Mouse (Mus musculus): Measurements from ENCODE around the gene Man1c1. TPM values are rescaled to one million over a fixed set of nuclear protein-coding genes. Genes with fewer than 3 reads are reported as not detected.
A peak's percentile ranks its signal among the peaks of the same experiment; 100 is the strongest.

Gene Man1c1
- total RNA-seq, 1 experiment from 2014 or later, result 12.8 TPM

DNA sequence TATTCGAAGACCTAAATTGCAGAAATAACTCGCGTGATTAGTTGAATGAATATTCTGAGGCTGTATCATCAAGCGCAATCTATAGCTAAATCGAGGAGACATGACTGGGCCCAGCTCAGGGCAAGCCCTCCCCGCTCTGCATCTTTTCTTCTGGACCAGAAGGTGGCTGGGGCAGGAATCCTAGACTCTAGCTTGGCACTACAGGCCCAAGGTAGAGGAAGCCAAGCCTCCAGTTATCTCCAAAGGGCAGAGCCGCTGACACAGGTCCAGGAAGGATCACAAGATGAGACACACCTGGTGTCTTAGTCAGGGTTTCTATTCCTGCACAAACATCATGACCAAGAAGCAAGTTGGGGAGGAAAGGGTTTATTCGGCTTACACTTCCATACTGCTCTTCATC is 83.8 kb downstream of the Man1c1 start:
- ATAC-seq (replicated peaks; ENCODE audit: insufficient number of reproducible peaks, low FRiP score, low TSS enrichment, poor library complexity, severe bottlenecking), result no peak

DNA sequence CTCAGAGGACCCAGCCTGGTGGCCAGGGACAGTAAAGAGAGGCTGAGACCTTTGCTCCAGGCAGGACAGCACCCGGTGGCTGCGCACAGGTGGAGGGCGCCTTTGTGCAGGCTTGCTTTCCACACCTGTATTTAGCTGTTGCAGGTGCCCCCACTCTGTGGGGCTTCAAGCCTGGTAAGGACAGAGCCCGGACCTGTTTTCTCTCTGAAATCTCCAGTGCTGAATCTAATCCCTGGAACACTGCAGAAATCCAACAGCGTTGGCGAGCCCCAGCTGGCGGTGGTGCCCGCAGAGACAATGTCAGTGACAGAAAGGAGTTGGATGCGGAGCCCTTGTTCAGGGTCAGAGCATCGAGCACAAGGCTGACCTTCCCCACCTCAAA is 84.6 kb downstream of the Man1c1 start:
- ATAC-seq (replicated peaks; ENCODE audit: insufficient number of reproducible peaks, low FRiP score, low TSS enrichment, poor library complexity, severe bottlenecking), result no peak

DNA sequence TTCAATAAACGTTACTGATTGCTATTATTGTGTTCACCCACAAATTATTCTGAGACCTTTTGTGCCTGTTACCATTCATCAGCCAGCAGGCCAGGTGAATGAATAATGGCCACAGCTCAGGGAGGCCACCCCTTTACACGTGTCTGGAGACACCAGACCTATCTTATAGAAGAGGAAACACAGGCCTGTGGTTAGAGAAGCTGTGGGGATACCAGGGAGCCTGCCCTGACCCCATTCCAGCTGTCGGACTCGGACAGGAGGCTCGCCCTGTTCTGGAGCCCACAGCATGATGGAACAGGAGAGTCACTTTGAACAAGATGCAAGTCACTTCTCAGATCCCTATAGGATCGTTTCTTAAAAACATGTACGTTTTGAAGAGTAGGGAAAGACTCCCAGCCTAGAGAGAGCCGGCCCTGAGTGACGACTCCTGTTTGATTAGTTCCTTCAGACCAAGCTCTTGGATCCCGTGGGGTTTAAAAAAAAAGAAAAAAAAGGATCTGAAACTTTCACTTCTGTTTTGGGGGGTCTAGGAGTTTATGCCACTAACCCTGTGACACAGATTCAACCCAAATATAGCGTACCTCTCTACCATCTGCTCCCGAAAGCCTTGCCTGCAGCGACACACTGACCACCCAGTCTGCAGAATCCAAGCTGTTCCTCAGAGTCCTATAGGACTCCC is 85.1 kb downstream of the Man1c1 start:
- ATAC-seq (replicated peaks; ENCODE audit: insufficient number of reproducible peaks, low FRiP score, low TSS enrichment, poor library complexity, severe bottlenecking), result peak; percentile 44; the same call in 1 of the 2 replicates

DNA sequence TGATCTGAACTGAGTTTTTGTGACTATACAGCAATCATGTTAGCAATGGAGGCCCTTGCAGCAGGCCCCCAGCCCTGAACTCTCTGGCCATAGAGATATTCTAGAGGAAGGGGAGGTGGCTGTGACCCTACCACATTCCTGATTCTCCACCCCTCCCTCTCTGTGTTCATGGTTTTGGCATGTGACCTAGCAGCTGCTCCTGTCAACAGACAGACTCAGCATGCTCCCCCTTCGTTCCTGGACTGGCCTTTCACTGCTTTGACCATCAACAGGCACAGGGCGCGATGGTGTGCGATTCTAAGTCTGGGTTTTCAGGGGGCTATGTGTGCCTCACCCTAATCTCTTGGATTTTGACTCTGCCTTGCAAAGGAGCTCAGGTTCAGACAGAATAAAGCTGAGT is 86.3 kb downstream of the Man1c1 start:
- ATAC-seq (replicated peaks; ENCODE audit: insufficient number of reproducible peaks, low FRiP score, low TSS enrichment, poor library complexity, severe bottlenecking), result no peak

DNA sequence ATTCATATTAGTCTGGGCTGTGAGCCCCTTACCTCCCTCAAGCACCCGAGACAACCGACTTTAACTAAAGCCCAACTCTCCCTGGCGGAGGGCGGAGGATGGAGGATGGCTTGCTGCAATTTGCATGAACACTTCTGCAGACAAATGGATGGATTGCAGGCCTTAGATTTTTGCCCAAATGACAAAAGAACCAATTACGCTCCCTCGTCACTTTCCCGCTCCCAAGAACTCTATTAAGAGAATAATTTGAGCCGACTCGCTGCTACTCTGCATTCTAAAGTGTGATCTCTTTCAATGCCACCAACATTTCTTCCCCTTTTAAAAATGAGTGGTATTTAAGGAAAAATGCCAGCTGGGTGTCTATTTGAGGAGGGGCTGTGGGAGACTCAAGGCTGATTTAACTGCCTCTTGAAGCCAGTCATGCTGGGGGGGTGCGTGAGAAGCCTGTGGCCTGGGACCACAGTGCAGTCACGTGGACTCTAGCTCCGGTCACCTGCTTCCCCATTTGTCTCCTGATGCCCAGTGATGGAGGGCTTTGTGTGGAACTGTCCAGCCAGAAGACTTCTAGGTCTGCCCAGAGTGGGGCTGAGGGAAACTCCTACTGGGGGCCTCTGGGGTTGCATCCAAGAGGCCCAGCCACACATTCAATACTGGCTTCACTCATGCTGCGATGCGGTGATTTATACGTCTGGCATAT is 88.0 kb downstream of the Man1c1 start:
- no peak for ATAC-seq (replicated peaks; ENCODE audit: insufficient number of reproducible peaks, low FRiP score, low TSS enrichment, poor library complexity, severe bottlenecking)

DNA sequence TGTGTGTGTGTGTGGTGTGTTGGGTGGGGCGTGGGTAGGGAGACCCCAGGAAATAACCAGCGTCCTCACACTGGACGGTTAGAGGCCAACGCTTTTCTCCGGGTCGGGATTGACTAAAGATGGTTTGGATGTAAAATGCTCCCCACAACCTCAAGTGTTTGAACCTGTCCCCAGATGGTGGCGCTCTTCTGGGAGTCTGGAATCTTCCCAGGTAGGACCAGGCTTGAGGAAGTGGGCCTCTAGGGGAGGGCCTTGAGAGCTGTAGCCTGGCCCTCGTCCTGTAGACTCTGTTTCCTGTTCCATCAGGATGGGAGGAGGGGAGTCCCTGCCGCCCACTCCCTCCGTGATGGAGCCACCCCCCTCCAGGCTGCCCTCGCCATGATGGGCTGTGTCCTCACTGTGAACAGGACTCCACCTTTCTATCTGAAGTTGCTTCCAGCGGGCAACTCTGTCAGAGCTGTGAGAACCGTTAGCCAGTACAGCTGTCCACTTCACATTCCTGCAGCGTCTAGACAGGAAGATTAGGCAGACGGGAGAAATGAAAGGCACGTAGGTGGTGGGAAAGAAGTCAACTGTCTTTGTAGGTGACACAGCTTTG is 91.9 kb downstream of the Man1c1 start:
- no peak for ATAC-seq (replicated peaks; ENCODE audit: insufficient number of reproducible peaks, low FRiP score, low TSS enrichment, poor library complexity, severe bottlenecking)

DNA sequence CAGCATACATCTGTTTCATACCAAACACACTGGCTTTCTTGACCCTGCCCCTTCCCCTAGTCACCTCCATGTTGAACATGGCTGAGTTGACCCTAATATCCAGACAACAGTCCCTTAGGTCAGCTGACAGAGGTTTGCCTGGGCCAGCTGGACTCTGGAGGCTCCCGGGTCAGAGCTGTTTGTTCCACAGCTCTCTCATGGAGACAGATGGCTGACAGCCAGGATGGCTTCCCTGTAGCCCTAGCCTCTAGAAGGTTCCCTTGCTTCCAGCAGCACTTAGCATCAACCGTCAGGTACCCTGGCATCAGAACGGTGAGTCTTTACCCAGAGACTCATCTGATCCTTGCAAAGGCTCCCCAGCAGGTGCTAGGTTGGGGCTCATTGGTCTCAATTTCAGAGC is 93.5 kb downstream of the Man1c1 start:
- no peak for ATAC-seq (replicated peaks; ENCODE audit: insufficient number of reproducible peaks, low FRiP score, low TSS enrichment, poor library complexity, severe bottlenecking)

DNA sequence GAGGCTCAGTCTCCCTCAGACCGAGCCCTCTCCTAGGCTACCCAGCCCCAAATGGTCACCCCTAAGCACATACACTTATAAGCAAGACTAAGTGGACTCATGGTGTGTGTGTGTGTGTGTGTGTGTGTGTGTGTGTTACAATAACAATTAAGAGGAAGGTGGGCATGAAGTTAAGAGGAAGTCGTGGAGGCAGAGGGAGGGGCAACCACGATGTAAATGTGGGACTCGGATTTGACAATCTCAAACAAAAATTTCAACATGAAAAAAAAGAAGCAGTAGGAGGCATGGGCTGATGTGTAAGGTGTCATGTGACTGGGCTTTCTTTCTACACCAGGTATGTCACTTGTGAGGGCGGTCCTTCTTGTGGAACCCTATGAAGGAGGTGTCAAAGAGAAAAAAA is 96.4 kb downstream of the Man1c1 start:
- ATAC-seq (replicated peaks; ENCODE audit: insufficient number of reproducible peaks, low FRiP score, low TSS enrichment, poor library complexity, severe bottlenecking), result 0 out of 2 replicates have a peak, but pooled peaks have one; percentile 41

DNA sequence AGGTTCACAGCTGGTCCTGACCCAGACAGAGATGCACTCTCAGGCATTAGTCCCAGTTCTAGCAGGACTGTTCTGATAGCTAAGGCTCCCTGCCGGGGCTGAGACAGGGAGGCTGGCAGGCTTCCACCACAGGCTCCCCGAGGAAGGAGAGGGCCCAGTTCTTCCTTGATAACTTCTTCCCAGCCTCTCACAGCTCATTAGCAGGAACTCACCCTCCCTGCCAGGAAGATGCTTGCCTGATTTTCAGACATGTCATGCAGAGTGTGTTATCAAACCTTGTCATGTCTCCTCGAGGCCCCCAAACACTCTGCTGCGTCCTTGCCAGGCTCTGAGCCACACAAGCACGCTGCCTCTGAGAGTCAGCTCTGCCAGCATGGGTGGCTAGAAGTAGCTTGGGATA is 98.0 kb downstream of the Man1c1 start:
- ATAC-seq (replicated peaks; ENCODE audit: insufficient number of reproducible peaks, low FRiP score, low TSS enrichment, poor library complexity, severe bottlenecking), result no peak

DNA sequence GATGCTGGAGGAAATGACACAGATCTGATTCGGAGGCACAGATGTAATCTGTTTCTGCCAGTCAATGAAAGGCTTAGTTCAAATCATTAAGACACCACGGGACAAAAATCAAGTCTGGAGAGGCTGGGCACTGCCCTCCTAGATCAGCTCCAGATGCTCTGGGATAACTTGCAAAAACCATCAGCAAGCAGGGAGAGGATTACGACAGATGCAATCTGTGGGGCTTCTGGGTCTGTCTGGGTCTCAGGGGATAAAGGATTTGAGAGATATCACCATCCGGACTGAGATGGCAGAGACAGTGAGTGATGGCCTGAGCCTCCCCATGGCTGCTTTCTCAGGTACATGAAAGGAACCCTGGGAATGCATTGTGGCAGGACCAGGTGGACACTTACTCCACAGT is 99.6 kb downstream of the Man1c1 start:
- no peak for ATAC-seq (replicated peaks; ENCODE audit: insufficient number of reproducible peaks, low FRiP score, low TSS enrichment, poor library complexity, severe bottlenecking)

DNA sequence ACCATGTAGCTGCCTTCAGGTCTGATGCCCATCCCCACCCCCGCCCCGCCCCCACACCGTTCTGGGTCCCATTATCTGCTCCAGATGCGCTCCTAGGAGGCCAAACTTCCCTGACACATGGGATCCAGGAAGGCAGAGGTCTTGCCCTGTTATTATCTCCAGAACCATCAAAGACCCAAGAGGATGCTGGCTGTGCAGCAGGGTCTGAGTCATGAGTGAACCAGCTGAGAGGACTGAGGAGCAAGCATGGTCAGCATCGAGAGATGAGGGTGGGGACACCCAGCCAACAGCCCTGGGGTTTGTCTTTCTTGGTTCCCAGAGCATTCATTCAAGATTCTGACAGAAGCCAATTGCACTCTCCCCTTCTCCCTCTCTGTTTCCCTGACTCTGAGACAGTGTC is 100.5 kb downstream of the Man1c1 start:
- no peak for ATAC-seq (replicated peaks; ENCODE audit: insufficient number of reproducible peaks, low FRiP score, low TSS enrichment, poor library complexity, severe bottlenecking)

DNA sequence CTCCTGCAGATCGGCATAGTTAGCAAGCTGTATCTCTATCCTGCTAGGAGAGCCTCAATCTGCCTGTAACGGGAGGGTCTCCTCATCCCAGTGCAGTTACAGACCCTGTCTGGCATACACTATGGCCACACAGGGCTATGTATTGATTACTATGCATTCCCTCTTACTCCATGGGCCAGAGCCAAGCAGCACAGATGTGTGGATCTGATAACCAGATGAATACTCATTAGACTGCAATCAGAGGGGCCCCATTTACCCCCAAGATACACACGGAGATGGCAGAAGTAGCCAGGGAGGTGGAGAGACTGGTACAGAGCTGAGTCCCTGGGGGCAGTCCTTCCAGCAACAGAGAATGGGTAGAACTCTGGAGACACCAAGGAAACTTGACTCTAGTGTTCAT is 101.5 kb downstream of the Man1c1 start:
- no peak for ATAC-seq (replicated peaks; ENCODE audit: insufficient number of reproducible peaks, low FRiP score, low TSS enrichment, poor library complexity, severe bottlenecking)

DNA sequence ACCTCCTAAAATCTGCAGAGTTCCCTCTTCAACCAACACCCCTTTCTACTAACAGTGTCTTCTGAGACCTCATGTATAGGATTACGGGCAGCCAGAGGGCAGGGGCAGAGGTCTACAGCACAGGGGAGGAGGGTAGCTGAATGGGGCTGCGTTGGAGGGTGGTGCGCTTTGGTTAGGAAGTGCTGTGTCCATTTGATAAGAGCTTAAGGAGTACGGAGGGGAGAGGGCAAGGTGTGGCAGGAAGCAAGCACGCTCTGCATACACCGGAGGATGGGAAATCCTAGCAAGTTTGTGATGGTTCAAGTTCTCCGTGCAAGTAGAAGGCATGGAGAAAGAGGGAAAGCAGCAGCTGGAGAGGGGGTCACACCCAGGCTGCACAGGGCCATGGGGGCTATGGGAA is 102.1 kb downstream of the Man1c1 start:
- ATAC-seq (replicated peaks; ENCODE audit: insufficient number of reproducible peaks, low FRiP score, low TSS enrichment, poor library complexity, severe bottlenecking), result no peak

DNA sequence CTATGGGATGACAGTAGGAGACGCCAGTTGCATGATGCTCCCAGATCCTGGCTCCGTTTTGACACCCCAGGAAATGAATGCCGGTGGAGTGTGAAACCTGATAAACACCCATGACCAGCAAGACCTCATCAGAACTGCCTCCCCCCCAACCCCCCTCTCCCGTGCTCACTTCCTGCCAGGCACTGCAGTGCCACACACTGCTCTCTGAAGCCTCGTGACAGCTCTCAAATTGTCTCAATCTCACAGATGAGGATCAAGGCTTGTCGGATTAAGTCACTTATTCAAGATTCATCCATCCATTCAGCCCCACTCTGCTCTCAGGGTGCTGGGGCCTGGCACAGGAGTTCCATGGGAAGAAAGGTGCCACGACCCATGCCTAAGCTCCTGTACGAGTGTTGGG is 102.7 kb downstream of the Man1c1 start:
- ATAC-seq (replicated peaks; ENCODE audit: insufficient number of reproducible peaks, low FRiP score, low TSS enrichment, poor library complexity, severe bottlenecking), result no peak

DNA sequence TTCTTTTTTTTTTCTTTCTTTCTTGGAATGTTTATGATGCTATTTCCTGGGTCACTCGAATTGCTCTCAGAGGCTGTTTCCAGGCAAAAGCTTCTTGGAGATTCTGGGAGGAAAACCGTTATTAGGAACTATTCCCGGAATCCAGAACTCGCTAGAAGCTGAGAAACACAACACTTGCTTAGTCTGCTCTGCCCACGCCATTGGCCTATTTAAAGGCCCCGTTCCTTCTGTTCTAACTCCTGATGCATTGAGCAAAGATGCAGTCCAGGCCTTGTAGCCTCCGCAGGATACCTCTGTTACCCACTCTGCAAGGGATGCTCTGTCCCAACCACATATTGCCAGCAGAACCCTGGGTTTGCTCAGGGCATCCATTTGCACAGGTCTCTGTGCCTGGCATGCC is 103.3 kb downstream of the Man1c1 start:
- ATAC-seq (replicated peaks; ENCODE audit: insufficient number of reproducible peaks, low FRiP score, low TSS enrichment, poor library complexity, severe bottlenecking), result no peak

DNA sequence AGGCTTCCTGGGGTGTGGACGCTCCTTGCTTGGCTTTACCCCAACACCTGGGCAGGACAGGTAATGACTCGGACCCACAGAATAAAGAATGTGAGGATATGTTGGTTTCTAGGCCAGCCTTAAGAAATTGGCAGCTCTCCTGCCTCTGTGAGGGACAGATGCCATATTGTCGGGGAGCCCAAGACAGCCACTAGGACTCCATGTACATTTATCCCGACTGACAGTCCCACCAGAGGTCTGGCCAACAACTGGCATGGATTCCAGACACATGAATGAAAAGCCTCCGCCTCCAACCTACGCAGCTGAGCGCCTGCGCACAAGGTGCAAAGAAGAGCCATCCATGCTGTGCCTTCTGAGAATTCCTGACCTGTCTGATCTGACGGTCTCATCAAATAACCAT is 104.0 kb downstream of the Man1c1 start:
- ATAC-seq (replicated peaks; ENCODE audit: insufficient number of reproducible peaks, low FRiP score, low TSS enrichment, poor library complexity, severe bottlenecking), result no peak

DNA sequence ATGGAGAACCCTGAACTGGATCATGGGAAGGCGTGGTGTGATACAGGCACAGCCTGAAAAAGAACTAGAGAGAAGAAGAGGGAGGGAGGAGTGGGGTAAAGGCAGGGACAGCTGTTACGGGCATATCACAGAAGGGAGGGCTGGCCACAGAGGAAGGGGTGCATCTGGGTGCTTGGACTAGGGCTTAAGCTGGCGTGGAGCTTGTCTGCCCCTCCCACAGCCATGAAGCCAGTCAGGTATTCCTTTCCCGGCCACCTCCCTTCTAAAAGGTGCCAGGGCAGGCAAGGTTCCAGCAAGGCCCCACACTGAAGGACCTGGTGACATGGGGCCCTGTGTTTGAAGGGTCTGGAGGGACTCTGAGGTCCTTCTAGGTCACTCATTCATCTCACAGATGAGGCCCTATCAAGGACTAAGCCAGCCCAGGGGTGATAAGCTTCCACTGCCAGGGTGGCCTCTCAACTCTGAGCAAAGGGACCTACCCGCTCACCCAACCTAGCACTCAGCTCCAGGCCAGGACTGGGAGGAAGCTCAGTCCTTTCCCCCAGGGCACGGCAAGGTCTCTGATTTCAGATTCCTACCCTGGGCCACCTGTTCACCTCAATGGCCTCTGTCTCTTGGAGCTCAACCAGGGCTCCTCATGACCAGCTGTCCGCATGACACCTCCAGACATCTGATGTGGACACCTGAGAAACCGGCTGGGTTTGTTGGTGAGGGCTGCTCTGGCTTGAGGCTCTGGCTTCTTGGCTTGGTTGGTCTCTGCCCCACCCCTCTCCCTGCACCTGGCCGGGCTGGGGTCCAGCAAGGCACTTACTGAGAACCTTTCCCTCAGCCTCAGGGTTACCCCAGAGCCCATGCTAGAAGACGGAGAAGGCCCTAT is 107.0 kb downstream of the Man1c1 start:
- no peak for ATAC-seq (replicated peaks; ENCODE audit: insufficient number of reproducible peaks, low FRiP score, low TSS enrichment, poor library complexity, severe bottlenecking)

DNA sequence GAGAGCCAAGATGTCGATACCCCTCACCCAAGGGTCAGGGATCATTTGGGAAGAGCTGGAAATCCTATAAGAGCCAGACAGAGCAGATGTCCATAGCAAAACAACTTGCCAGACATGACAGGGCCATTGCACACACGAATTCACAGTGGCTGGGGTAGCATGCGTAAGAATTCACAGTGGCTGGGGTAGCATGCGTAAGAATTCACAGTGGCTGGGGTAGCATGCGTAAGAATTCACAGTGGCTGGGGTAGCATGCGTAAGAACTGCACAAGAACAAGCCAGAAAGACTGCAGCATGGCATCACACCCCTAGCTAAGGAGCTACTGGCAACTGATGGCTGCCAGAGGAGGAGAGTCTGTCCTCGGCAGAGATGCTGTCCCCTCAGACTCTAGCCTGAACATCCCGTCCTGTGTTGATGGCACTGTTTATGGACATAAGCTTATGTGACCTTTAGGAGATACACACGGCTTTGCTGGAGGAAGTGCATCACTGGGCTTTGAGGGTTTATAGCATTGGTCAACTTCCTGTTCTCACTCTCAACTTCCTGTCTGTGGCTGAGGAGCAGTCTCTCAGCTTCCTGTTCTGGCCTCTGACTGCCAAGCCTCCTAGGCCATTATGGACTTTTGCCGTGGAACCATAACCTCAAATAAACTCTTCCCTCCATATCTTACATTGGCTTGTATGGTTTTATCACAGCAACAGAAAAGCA is 109.2 kb downstream of the Man1c1 start:
- ATAC-seq (replicated peaks; ENCODE audit: insufficient number of reproducible peaks, low FRiP score, low TSS enrichment, poor library complexity, severe bottlenecking), result peak; percentile 96

DNA sequence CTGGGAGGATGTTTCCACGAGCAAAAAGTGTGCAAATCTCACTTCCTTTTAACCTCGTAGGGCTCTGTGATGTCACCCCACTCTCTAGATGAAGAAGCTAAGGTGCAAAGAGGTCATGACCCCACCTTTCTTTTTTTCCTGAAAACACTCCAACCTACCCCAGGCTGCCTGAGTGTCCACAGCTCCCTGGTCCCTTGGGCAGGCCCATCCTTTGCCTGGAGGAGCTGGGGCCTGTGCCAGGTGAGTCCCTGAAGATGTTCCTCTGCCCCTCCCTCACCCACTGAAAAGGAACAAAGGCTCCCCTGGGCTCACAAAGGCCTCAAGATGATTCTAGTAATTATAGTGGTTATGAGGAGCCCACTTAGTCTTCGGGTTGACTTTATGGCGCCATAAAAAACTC is 111.6 kb downstream of the Man1c1 start:
- ATAC-seq (replicated peaks; ENCODE audit: insufficient number of reproducible peaks, low FRiP score, low TSS enrichment, poor library complexity, severe bottlenecking), result no peak
